Mouse (Mus musculus): Measurements from ENCODE around the gene Rnd3. TPM values are rescaled to one million over a fixed set of nuclear protein-coding genes. Genes with fewer than 3 reads are reported as not detected.

Rnd3 gene
- polyA plus RNA-seq (2011; ENCODE audit: insufficient read depth, insufficient read length, low replicate concordance, missing spikeins) = 4.2 and 9.9 TPM in 2 replicates

GRCm38 (mm10) chr2:51148975-51149374 lies at the start of gene Rnd3:
Gene Rnd3 (minus strand): TSS chr2:51149111.
- 1% methylated on average over 25 of the region's 25 CpGs for WGBS
- Histone ChIP-seq H3K4me1 (ENCODE audit: control insufficient read depth, insufficient read depth, low read length) (no peaks in the 10 kb centered on the region), H3K4me3 (replicated peaks; ENCODE audit: control insufficient read depth, low read depth, low read length) (peak within 1 kb of the TSS; percentile 76), H3K27ac (ENCODE audit: control insufficient read depth, insufficient read depth, low read depth, low read length, poor library complexity) (peak within 1 kb of the TSS; percentile 33; the same call in 1 of the 2 replicates)
- TF ChIP-seq CTCF (IDR thresholded peaks at IDR 0.05; ENCODE audit: control insufficient read depth, insufficient read depth, low read length) (peak; percentile 60), POLR2A (IDR thresholded peaks at IDR 0.05; ENCODE audit: borderline replicate concordance, control insufficient read depth, low read depth, low read length) (no peak)

- TF ChIP-seq CTCF (IDR thresholded peaks at IDR 0.05; ENCODE audit: control insufficient read depth, insufficient read depth, low read length) = no peak
- WGBS = 68% methylated on average over 2 of the region's 2 CpGs
- H3K27ac ChIP-seq (ENCODE audit: control insufficient read depth, insufficient read depth, low read depth, low read length, poor library complexity) = no peak overlapping the region
- H3K4me1 ChIP-seq (ENCODE audit: control insufficient read depth, insufficient read depth, low read length) = no peaks in the 10 kb centered on the region
- no peak overlapping the region for H3K4me3 ChIP-seq (replicated peaks; ENCODE audit: control insufficient read depth, low read depth, low read length)
These were observed 43.4 kb upstream of the Rnd3 start for GRCm38 (mm10) chr2:51192319-51192718.

- Histone ChIP-seq H3K4me1 (ENCODE audit: control insufficient read depth, insufficient read depth, low read length) (no peaks in the 10 kb centered on the region), H3K27ac (ENCODE audit: control insufficient read depth, insufficient read depth, low read depth, low read length, poor library complexity) (no peak overlapping the region), H3K4me3 (replicated peaks; ENCODE audit: control insufficient read depth, low read depth, low read length) (no peak overlapping the region)
- TF ChIP-seq POLR2A (IDR thresholded peaks at IDR 0.05; ENCODE audit: borderline replicate concordance, control insufficient read depth, low read depth, low read length) (no peak), CTCF (IDR thresholded peaks at IDR 0.05; ENCODE audit: control insufficient read depth, insufficient read depth, low read length) (no peak)
- 85% methylated on average over 2 of the region's 2 CpGs for WGBS
These were observed 36.9 kb upstream of the Rnd3 start for GRCm38 (mm10) chr2:51185762-51186161.

GRCm38 (mm10) chr2:51182990-51183389 lies 34.1 kb upstream of the Rnd3 start:
- Histone ChIP-seq H3K4me3 (replicated peaks; ENCODE audit: control insufficient read depth, low read depth, low read length) (no peak overlapping the region), H3K27ac (ENCODE audit: control insufficient read depth, insufficient read depth, low read depth, low read length, poor library complexity) (no peak overlapping the region), H3K4me1 (ENCODE audit: control insufficient read depth, insufficient read depth, low read length) (no peaks in the 10 kb centered on the region)
- TF ChIP-seq POLR2A (IDR thresholded peaks at IDR 0.05; ENCODE audit: borderline replicate concordance, control insufficient read depth, low read depth, low read length) = no peak
- no peak for TF ChIP-seq CTCF (IDR thresholded peaks at IDR 0.05; ENCODE audit: control insufficient read depth, insufficient read depth, low read length)
- 87% methylated on average over 4 of the region's 4 CpGs for WGBS

- no peak overlapping the region for H3K27ac ChIP-seq (ENCODE audit: control insufficient read depth, insufficient read depth, low read depth, low read length, poor library complexity)
- no peak overlapping the region for H3K4me3 ChIP-seq (replicated peaks; ENCODE audit: control insufficient read depth, low read depth, low read length)
- TF ChIP-seq CTCF (IDR thresholded peaks at IDR 0.05; ENCODE audit: control insufficient read depth, insufficient read depth, low read length) = no peak
- TF ChIP-seq POLR2A (IDR thresholded peaks at IDR 0.05; ENCODE audit: borderline replicate concordance, control insufficient read depth, low read depth, low read length) = no peak
- H3K4me1 ChIP-seq (ENCODE audit: control insufficient read depth, insufficient read depth, low read length) = no peaks in the 10 kb centered on the region
These were observed 32.5 kb upstream of the Rnd3 start for GRCm38 (mm10) chr2:51181376-51181775.

- Histone ChIP-seq H3K27ac (ENCODE audit: control insufficient read depth, insufficient read depth, low read depth, low read length, poor library complexity) (no peak overlapping the region), H3K4me1 (ENCODE audit: control insufficient read depth, insufficient read depth, low read length) (no peaks in the 10 kb centered on the region), H3K4me3 (replicated peaks; ENCODE audit: control insufficient read depth, low read depth, low read length) (no peak overlapping the region)
- WGBS = 70% methylated on average over 3 of the region's 3 CpGs
- TF ChIP-seq CTCF (IDR thresholded peaks at IDR 0.05; ENCODE audit: control insufficient read depth, insufficient read depth, low read length) = no peak
- TF ChIP-seq POLR2A (IDR thresholded peaks at IDR 0.05; ENCODE audit: borderline replicate concordance, control insufficient read depth, low read depth, low read length) = no peak
These were observed 30.2 kb upstream of the Rnd3 start for GRCm38 (mm10) chr2:51179096-51179495.

- WGBS = 71% methylated on average over 3 of the region's 3 CpGs
These were observed 28.7 kb upstream of the Rnd3 start for GRCm38 (mm10) chr2:51177615-51178014.

GRCm38 (mm10) chr2:51175276-51175675 lies 26.4 kb upstream of the Rnd3 start:
- H3K4me3 ChIP-seq (replicated peaks; ENCODE audit: control insufficient read depth, low read depth, low read length) = no peak overlapping the region
- H3K27ac ChIP-seq (ENCODE audit: control insufficient read depth, insufficient read depth, low read depth, low read length, poor library complexity) = no peak overlapping the region
- WGBS = 88% methylated on average over 5 of the region's 5 CpGs
- TF ChIP-seq CTCF (IDR thresholded peaks at IDR 0.05; ENCODE audit: control insufficient read depth, insufficient read depth, low read length) (no peak), POLR2A (IDR thresholded peaks at IDR 0.05; ENCODE audit: borderline replicate concordance, control insufficient read depth, low read depth, low read length) (no peak)
- no peaks in the 10 kb centered on the region for H3K4me1 ChIP-seq (ENCODE audit: control insufficient read depth, insufficient read depth, low read length)

More at GRCm38 (mm10) chr2:51177615-51178014, 28.7 kb upstream of the Rnd3 start:
- no peaks in the 10 kb centered on the region for H3K4me1 ChIP-seq (ENCODE audit: control insufficient read depth, insufficient read depth, low read length)
- H3K4me3 ChIP-seq (replicated peaks; ENCODE audit: control insufficient read depth, low read depth, low read length) = no peak overlapping the region
- no peak overlapping the region for H3K27ac ChIP-seq (ENCODE audit: control insufficient read depth, insufficient read depth, low read depth, low read length, poor library complexity)
- no peak for TF ChIP-seq POLR2A (IDR thresholded peaks at IDR 0.05; ENCODE audit: borderline replicate concordance, control insufficient read depth, low read depth, low read length)
- no peak for TF ChIP-seq CTCF (IDR thresholded peaks at IDR 0.05; ENCODE audit: control insufficient read depth, insufficient read depth, low read length)

GRCm38 (mm10) chr2:51161110-51161509 lies 12.2 kb upstream of the Rnd3 start:
- WGBS = 81% methylated on average over 2 of the region's 2 CpGs

More at GRCm38 (mm10) chr2:51161110-51161509, 12.2 kb upstream of the Rnd3 start:
- Histone ChIP-seq H3K27ac (ENCODE audit: control insufficient read depth, insufficient read depth, low read depth, low read length, poor library complexity) (no peak overlapping the region), H3K4me3 (replicated peaks; ENCODE audit: control insufficient read depth, low read depth, low read length) (no peak overlapping the region), H3K4me1 (ENCODE audit: control insufficient read depth, insufficient read depth, low read length) (no peaks in the 10 kb centered on the region)
- no peak for TF ChIP-seq CTCF (IDR thresholded peaks at IDR 0.05; ENCODE audit: control insufficient read depth, insufficient read depth, low read length)
- no peak for TF ChIP-seq POLR2A (IDR thresholded peaks at IDR 0.05; ENCODE audit: borderline replicate concordance, control insufficient read depth, low read depth, low read length)

All from bone marrow, adult 2 months (tissue).